Mouse (Mus musculus): ENCODE measurements around the gene Spag5.

Gene Spag5

GRCm38 (mm10) chr11:78349441-78350358 lies 48.4 kb downstream of the Spag5 start:
- DNase-seq (ENCODE audit: low read depth, low spot score), result peak; percentile 48

GRCm38 (mm10) chr11:78353081-78353480 lies 51.8 kb downstream of the Spag5 start:
- DNase-seq (ENCODE audit: low read depth, low spot score), result peak; percentile 84

GRCm38 (mm10) chr11:78354905-78355304 lies 53.6 kb downstream of the Spag5 start:
- DNase-seq (ENCODE audit: low read depth, low spot score), result no peak

DNA sequence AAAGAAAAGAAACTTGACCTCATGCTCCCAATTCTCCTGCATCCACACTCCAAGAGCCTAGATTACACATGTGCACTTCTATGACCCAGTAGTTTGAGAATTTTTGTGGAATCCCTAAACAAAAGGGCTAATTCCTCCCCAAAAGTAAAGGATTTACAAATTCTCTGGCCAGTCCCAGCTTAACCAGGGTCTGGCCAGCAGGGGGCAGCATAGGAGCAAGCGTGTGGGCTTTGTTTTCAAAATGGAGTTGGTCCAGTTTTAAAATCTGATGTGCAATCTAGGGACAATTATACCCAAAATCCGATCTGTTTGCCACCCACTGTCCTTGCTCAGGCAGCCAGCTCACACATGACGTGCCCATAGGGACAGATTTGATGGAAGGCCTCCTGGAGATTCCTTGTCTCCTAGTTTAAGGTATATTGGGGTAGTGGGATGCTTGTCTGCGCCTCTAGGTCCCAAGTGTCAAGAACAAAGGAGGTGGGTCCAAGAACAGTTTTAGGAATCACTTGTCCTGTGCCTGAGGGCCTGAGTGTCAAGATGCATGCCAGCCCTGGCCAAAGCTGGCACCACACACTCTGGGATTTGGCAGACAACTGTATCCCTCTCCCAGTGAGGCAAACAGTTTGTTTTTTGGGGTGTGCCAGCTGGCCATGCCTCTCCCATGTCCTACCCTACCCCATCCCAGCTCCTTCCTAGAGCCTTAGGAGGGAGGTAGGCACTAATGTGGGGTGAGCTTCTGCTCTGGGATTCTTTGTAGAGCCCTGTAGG lies 54.3 kb downstream of the Spag5 start:
- peak; percentile 72 for DNase-seq (ENCODE audit: low read depth, low spot score)

DNA sequence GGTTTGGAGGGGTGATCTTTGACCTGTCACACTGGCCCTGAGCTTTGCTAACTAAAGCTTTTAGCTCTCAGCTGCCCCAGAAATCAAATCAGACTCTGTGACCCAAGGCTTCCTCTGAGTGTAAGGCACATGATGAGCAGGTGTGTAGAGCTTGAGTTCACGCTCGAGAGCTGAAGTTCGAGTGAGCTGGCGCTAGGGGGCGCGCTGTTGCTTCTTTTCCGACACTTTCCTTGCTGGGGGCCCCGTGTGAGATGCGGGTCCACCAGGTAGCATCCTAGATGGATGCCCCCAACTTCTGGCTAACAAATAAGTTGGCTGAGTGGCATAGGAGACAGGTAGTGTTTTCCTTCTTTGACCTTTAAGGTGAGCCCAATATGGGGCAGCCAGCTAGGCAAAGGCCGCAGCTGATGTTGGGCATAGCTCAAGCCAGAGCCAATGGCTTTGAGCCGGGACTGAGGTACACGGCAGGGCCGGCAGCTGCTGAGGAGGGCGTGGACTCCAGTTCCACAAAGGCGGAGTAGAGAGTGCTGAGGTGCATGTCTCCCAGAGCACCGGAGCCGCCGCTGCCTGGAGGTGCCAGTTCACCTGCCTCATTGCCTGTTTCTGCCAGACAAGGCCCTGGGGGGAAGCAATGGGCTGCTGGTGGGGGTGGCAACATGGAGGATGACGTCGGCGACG lies 57.1 kb downstream of the Spag5 start:
- peak; percentile 78 for DNase-seq (ENCODE audit: low read depth, low spot score)

- DNase-seq (ENCODE audit: low read depth, low spot score), result peak; percentile 85
Observed at GRCm38 (mm10) chr11:78360125-78360788, 58.9 kb downstream of the Spag5 start.

- DNase-seq (ENCODE audit: low read depth, low spot score), result no peak
Observed at GRCm38 (mm10) chr11:78360789-78361131, 59.4 kb downstream of the Spag5 start.

DNA sequence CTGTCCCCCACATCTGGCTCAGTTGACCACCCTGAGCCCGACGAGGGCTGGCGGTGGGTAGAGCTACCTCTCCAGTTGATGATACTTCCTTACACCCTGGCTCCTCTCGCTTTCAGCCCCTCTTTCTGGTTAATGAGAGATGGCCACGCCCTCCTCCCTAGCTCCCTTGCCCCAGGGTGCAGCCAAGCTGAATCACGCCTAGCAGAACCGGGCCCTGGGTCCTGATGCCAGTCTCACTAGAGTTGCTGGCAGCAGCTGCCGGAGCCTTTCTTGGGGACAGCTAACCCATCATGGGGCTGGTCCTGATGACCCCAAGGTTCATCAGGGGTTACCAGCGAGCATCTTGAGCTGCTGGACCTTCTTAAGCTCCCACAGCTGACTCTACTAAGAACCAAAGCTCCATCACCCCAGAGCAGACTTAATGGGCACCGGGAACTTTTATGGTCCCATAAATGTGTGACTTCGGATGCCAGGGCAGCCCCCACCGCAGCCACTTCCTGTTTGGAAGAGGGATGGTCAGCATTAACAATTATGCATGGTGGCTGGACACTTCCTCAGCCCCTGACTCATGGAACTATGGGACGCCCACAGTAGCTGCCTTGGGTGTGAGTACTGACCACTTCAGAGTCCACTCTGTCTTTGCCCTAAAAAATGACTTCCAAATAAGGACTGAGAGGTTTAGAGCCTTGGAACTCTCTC lies 62.1 kb downstream of the Spag5 start:
- no peak for DNase-seq (ENCODE audit: low read depth, low spot score)

DNA sequence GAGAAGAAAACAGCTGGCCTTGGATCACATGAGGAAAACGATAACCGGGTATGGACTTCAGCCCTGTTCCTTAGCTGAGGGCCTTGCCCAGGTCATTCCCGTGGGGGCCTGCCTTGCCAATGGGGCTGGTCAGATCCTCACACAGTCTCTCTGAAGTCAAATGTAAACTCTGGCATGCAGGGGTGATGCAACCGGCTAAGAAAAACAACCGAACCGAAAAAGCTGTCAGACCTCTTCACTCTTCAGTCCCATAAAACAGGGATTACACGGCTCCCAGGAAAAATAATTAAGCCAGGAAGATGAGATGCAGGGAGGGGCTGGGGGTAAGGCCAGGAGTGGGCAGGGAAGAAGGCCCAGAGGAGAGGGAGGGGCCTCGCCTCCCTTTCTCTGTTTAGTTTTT lies 62.8 kb downstream of the Spag5 start:
- DNase-seq (ENCODE audit: low read depth, low spot score), result no peak

DNA sequence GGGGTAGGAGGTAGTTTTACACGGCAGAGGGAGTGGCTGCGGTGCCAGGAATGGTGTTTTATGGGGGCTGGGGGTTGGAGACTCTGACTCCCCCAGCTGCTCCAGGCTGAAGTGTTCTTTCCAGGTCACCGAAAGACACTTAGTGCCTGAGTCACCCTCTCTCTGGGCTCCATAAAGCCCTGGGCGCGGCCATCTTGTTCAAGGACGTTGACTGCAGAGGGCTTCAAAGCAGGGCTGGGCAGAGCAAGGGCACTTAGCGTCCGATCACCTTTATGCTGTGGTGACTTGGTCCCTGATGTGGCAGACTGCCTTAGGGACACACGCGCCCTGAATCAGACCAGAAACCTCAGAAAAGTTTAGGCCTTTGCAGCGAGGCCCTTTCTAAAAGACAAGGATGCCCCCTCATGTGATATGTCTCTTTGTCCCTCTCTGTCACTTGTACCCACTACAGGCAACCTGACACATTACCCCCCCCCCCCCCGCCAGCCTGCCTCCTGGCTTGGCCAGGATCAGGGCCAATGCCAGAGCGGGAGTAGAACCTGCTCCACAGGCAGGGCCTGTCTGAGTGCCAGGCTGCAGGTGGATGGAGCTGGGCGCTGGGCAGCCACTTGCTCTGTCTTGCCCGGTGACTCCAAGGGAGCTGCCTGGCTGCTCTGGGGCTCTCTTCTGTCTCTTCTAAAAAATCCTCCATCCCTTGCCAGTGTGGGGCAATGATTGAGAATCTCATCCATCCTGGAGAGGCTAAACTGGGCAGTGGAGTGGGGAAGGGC lies 66.3 kb downstream of the Spag5 start:
- no peak for DNase-seq (ENCODE audit: low read depth, low spot score)

DNA sequence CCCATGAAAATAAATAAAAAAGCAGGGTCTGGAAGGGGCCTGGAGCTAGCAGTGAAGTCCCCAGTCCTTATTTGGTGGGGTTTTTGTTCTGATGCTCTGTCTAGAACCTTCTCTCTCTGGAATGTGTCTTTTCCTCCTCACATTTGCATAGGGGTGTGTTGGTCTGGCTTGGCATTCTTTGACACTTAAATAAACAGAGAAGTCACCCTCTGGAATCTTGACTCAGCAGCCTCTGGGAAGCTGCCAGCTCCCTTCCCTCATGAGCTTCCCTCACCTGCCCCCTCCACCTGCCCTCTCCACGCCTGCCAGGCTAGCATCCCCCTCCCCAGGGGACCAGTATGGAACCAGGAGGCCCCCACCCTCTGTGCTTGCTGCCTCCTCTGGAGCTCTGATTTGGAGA lies 69.1 kb downstream of the Spag5 start:
- DNase-seq (ENCODE audit: low read depth, low spot score), result no peak

GRCm38 (mm10) chr11:78371711-78372110 lies 70.4 kb downstream of the Spag5 start:
- no peak for DNase-seq (ENCODE audit: low read depth, low spot score)
